Mouse (Mus musculus): ENCODE results near the gene Gm4214.
"Not testable (repeated sequence)": the region's sequence is repeated elsewhere in the genome, so short reads cannot be mapped to it uniquely, and the experiment has no call there.

The Gm4214 gene

GRCm38 (mm10) chr7:22984573-22984972 is at the start of gene Gm4214:
Gene Gm4214, minus strand, starts transcription at chr7:22984673.
- not testable (repeated sequence) for DNase-seq (ENCODE audit: extremely low spot score)

- DNase-seq (ENCODE audit: extremely low spot score), result not testable (repeated sequence)
Measured at GRCm38 (mm10) chr7:23019823-23020222, 35.4 kb upstream of the Gm4214 start, which contains the start of gene Gm4216. Gene Gm4216, minus strand, starts transcription at chr7:23019923.
